Mouse (Mus musculus) embryo, embryonic 11 days (tissue): Measurements from ENCODE around the gene Fam129c.

ENCODE experiments used
- DNase-seq: peaks from one replicate; pipeline ENCODE4 v3.0.0-alpha.2; 2015

Gene Fam129c

DNA sequence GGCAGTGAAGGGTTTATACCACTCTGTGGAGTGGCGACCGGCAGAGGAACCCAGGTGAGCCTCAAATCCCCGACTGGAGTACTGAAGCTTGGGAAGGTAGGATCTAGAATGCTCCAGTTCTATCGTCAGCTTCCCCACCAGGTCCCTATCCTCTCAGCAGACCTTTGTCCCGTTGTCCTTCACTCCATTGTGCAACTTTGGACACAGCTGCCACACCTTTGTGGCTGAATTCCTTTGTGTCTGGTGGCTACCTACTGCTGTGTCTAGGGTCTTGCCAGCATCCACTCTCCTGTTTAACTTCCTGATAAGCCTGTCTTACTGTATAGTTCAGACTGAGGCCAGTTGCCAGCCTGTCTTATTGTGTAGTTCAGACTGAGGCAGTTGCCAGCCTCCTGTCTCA lies 14.7 kb downstream of the Fam129c start:
- DNase-seq, result no peak

DNA sequence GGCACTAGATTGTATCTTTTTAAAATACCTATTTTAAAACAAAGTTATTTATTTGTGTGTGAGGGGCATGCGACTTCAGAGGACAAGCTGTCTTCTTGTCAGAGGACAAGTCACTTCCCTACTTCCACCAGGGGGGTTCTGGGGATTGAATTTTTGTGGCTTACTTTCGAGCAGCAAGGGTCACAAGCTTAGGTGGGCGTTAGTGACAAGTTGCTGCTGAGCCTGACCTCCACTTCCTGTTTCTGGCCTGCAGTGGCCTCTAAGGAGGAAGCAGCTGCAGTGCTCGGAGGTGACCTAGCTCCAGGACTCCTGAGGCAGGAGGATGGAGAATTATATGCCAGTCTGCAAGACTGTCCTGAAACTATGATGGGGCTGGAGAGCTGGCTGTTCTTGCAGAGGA lies 16.0 kb downstream of the Fam129c start:
- DNase-seq, result no peak

DNA sequence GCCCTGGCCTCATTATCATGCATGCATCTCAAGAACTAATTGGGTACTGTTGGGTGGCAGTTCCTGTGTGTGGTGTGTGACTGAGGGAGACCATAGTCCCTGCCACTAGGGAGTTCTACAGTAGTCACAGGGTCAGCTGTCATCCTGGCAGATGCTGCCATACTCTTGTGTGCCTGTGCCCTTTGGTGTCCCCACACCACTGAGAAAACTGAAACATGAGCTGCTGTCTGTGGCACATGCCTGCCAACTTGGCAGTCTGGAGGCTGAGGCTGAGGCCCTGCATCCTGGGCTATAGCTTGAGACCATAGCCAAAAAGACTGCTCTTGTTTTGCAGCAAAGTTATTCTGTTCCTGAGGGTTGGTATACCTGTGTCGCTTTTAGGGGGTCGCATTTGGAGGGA lies 22.3 kb downstream of the Fam129c start:
- DNase-seq, result no peak

DNA sequence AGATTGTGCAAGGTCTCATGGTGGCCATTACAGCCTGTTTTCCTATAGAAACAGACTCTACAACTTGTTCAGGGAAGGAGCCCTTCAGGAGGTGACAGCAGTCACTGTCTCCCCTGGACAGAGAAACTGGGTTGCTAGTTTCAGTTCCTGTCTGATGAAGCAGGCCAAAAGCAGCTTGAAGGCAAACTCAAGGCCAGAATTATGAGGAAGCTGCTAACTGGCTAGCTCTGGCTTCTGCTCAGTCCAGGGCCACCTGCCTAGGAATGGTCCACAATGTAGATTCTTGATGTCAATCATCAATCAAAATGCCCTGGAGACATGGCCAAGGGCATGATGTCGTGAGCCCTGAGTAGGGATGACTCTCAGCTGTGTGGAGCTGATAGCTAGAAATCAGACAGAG lies 27.6 kb downstream of the Fam129c start:
- no peak for DNase-seq

DNA sequence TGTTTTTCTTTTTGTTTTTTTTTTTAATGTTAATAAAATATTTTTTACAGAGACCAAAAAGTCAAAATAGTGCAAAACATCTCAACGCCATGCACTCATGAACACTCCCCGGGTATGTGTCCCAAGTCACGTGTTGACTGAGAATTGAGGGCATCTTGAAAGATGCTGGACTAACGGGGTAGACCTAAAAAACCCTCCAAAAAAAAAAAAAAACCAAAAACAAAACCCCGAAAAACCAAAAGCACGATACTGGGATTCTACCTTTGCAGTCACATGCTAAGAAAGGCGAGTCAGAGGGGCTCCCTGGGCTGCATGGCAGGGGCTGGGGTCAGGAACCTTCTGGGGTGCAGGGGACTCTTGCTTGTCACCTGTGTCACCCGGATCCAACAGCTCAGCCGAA lies 29.3 kb downstream of the Fam129c start:
- no peak for DNase-seq

DNA sequence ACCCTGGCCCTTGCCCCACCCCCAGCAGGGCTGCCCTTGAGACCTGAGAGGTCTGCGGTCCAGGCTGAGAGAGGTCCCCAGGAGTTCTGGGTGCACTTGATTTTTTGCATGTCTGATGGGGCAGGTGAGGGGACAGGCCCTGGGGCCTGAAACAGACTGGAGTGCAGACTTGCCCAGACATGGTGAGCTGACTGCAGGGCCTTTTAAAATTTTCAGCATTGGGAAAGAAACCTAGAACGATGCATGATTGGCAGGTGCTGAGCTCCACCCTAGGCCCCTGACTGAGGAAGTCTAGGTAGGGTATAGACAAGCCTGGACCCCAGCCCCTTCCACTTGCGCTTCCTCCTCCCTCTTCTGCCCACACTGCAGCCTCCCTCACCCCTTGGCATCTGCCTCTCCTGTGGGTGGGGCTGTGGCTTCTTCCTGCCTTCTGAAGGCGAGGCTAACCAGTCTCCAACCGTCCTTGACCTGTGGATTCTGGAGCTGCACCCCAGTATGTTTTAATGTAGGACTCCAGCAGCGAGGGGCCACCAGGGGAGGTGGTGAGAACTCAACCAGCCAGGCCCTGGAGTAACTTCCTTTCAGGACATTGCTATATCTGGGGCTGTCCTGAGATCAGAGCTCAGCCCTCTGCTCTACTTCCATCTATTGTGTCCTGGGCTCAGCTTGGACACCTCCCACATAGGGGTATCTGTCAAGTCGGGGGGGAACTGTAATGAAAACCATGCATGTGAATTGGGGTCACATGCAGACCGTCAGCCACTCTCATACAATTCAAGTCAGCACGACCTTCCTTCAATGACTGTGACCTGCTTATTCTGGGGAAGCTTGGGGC lies 30.0 kb downstream of the Fam129c start:
- no peak for DNase-seq

DNA sequence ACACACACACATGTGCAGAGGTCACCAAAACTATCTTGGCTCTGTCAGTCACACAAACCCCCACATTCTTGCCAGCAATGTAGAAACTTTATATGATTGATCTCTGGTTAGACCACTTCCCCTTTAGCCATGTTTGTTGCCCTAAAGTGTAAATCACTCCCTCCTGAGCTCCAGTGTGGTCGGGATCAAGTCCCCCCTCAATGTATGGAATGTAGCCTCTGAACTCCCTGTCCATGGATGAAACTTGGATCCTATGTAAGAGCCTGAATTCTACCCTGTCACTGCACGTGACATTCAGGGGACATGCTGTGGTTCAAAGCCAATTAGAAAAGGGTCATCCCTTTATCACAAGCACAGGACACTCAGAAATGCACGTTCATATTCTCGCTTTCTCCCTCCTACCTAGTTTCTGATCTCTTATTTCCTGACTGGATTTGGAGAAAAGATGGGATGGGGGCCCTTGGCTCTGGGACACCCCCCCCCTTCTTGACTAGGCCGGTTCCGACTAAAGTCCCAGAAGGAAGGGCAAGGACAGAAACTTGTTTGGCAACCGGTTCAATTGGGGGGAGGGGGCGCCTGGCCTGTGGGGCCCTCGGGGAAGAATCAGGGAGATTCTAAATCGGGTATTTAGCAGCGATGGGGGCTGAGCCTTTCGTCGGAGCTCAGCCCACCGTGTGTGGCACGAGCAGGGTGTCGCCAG lies 31.1 kb downstream of the Fam129c start:
- DNase-seq, result no peak

DNA sequence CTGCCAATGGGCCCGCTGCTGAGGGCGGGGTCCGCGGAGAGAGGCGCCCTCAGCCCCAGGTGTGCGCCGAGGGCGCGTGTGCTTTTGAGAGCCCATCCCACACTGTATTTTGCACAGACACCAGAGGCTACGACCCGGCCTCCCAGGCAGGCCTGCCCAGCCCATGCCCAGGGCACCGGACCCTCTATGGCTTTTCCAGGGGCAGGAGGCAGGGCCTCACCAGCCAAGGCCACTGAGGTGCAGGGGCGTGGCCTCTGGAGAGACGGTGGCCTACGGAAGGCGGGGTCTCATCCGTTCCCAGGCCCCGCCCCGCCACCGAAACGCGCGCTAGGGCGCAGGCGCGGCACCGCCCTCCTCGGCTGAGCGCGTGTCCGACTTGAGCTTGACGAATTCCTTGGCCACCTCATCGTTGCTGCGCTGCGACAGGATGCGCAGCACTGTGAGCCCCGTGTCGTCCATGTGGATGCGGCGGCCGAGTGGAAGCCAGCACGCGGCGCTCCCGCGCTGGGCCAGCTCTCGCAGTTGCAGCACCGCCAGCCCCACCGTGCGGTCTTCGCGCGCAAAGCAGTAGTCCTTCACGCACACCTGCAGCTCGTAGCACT lies 31.7 kb downstream of the Fam129c start:
- DNase-seq, result peak; percentile 96

DNA sequence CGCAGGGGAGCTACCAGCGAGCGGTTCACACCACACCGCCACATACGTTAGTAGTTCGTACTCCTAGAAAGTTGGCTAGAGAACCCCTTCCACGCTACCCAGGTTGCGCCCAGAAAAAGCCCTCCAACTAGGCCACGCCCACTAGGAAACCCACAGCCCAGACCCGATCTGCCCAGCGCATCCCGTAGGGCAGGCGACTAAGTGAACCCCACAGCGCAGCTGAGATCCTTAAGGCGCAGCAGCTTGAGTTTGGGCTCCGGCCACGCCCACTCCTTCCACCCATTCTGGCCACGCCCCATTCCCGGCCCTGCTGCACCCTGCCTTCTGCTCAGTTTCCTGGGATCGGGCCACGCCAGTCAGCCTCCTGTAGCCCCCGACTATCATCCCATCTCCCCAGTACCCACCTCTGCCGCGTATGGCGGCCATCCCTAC lies 32.3 kb downstream of the Fam129c start:
- DNase-seq, result peak; percentile 64

DNA sequence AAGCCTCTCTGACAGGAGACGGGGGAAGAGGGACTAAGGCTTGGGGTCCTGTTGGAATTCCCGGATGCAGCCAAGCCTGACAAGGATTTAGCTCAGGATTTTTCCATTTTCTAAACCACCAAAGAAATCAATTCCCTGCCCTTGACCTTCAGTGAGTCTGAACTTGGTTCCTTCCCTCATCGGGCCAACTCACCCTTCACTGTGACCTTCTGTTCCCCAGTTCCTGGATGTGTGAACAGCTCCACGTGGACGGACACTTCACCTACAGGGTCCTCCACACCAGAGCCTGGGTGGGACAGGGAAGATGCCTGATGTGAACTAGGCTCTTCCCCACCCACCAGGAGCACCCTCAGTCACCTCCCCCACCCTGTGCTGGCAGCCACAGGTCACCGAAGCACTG lies 33.3 kb downstream of the Fam129c start:
- no peak for DNase-seq

DNA sequence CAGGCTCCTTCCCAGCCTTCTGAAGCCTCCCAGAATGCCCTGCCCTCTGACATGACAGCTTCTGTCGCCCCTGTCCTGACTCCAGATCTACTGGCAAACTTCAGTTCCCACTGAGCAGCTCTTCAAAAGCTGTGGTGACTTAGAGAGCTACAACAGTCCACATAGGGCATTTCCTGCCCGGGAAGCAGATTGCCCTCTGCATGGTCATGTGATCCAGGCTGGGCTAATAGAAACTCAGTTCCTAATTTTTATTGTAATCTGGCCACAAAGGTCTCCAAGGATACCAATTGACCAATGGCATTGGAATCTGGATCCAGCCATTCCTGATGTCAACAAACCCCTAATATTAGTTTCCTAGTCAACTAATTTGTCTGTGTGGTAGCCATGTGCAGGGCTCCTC lies 34.4 kb downstream of the Fam129c start:
- DNase-seq, result no peak

DNA sequence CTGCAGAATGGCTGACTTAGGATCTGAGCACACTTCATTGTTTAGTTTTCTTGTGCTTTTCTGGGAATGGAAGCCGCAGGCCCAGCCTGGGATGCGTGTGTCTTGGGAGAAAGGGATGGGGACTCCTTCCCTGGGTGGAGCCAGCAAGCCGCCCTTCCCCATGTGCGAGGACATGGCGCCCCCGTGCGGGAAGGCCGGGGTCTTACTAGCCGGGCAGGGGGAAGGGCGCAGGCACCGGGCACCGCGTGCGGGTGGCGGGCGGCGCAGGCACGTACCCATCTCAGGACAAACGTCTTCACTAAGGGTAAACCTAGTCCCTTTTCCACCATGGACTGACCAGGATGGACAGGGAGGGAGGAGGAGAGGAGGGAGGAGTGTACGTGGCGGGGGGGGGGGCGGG lies 35.7 kb downstream of the Fam129c start:
- DNase-seq, result peak; percentile 36

DNA sequence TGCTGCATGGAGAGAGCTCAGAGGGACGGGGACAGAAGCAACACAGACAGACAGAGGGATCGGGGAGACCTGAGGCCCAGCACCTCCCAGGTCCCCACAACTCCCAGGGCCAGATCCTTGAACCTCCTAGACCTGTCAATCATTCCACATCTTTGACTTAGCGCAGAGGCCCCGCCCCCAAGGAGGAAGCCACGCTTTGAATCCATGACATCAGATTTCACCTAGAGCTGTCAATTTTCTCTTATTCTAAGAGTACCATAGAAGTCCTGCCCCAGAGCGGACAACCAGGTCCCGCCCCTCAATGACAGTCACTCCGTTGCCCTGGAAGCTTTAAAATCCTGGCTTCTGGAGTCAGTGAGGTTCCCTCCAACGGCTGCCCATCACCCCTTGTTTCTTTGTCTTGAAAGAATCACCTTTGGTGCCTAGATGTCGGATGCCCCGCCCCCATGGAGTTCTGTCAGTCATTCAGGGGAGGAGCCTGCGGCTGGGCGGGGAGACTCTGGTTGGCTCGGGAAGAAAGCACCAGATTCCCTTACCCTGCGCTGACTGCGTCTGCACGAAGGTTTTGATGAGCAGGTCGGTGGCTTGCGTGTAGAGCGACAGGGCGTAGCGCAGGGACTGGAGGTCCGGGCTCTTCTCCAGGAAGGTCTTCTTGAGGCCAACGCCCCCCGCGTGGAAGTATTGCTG lies 36.7 kb downstream of the Fam129c start:
- DNase-seq, result peak; percentile 85

DNA sequence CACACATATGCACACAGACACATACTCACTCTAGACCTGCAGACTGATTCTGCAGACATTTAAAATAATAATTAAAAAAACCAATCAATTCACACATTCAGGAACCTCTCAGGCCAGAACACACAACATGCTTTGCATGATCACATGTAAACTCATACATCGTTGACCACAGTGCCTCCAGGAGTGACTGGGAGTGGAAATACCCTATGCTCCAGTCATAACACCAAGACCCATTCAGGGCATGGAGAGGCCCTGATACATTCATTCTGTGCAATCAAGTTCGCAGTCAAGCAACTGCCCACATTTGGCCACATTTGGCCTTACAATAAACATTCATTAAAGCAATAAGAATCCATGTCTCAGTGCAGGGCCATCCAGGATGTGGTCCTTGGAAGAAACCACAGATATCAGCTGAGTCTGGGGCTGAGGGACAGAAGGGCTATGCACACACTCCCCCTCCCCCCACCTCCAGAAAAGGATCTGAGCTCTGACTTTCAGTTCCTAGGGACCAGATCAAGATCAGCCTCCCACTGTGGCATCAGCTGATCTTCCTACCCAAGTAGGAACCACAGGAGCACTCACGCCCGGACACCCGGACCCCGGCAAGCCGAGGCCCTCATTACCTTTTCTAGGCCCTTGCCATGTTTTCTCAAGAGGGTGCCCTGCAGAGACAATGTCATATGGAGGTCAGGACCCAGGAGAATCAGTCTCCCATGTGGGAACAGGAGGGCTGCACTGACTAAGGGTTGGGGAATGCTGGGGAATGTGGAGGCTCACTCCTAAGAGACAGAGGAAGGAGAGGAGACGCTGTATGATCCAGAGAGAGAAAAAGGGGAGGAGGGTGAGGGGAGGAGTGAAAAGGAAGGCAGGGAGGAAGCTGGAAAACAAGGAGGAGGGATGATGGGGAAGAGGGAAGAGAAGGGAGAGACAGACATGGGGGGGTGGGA lies 40.0 kb downstream of the Fam129c start:
- no peak for DNase-seq

DNA sequence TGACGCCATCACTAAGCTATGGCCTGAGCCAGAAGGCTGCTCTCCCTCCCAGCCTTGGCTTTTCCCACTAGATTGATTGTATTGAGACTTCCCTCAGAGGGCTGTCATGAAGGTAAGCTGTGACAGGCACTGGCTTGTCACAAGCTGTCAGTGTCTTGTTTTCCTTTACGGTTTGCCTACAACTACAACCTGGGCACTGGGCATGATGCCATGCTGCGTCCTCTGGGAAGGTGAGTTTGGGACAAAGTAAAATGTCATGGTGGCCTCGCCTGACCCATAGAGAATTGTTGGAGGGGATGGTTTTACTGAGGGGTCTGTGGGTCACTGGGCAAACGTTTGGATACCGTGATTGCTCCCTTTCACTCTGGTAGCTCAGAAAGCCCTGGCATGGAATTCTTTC lies 40.9 kb downstream of the Fam129c start:
- DNase-seq, result no peak

DNA sequence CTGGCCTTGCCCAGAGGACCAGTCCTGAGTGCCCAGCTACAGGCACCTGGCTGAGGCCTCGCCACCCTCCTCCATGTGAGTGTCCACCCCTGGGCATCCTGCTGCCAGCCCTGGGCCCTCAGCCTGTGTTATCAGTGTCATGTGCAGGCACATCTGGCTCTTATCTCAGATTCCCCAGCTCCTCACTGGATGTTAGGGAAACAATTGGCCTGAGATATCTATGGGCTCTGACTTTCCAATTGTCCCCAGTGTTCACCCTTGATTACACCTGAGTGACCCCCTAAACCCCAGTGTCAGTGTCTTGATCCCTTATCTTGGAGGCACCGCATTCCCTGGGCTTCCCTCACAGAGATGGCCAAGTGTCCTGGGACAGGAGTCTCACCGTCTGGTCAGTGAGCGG lies 41.9 kb downstream of the Fam129c start:
- no peak for DNase-seq

DNA sequence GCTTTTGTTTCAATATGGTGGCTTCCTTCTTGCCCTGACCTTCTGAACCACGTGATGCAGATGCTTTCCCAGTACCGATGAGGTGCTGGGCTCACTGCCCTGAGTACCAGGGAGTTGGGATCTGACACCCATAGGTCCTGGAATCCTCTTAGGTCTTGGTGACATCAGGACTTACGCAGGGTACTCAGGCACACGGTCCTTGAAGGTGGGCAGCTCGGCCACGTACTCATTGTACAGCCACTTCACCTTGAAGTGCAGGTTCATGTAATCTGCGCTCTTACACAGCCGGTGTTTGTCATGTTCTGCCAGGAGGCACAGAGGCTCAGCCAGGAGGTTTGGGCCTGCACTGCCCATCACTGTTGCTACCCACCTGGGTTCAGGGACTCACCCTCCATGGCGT lies 48.1 kb downstream of the Fam129c start:
- no peak for DNase-seq

DNA sequence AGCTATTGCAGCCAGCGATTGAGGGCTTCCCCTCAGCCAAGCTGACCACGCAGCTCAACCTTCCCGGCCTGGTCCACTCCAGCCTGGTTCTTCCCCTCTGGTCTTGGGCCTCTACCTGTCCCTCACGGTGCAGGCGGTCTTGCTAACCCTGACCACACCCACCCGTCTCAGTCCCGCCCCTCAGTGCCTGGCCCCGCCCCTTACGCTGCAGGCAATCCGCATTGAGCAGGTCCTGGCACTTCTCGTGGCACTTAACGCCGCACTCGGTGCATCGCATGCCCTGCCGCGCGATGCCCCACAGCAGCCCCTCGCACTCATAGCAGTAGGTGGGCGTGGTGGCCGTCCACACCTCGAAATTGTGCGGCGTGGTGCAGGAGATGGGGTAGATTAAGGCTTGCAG lies 57.2 kb downstream of the Fam129c start:
- DNase-seq, result peak; percentile 43
